Mouse (Mus musculus): ENCODE results near the gene Ugt8a.

GRCm38 (mm10) chr3:125881835-125882234 is 56.6 kb downstream of the Ugt8a start:
- no peak for TF ChIP-seq POLR2A (IDR thresholded peaks at IDR 0.05; ENCODE audit: borderline replicate concordance, insufficient read depth, low read length)
- no peak for TF ChIP-seq CTCF (IDR thresholded peaks at IDR 0.05; ENCODE audit: borderline replicate concordance, insufficient read depth, low read depth, low read length)
